Mouse (Mus musculus): ENCODE data around the gene Crkl.

GRCm38 (mm10) chr16:17532676-17533329 is 81.0 kb downstream of the Crkl start:
- no peak for TF ChIP-seq CTCF (IDR thresholded peaks at IDR 0.05; ENCODE audit: insufficient read depth, low read length)
- no peak for TF ChIP-seq POLR2A (IDR thresholded peaks at IDR 0.05; ENCODE audit: borderline replicate concordance, extremely low read depth, low read depth, low read length)
